Mouse (Mus musculus) limb, embryonic 12.5 days (tissue): Measurements from ENCODE around the gene Ajap1. TPM values are rescaled to one million over a fixed set of nuclear protein-coding genes. Genes with fewer than 3 reads are reported as not detected.

Experiments used
- ATAC-seq: fragments of 200-750 bp; cut with Nextera tagmentation; 2 replicates; pipeline ENCODE4 v1.8.0; 2017; ENCODE audit warnings: low read depth, moderate TSS enrichment; ENCODE audit not compliant: insufficient number of reproducible peaks, insufficient read depth, low FRiP score, low TSS enrichment
- H3K27ac ChIP-seq: fragments of 300-500 bp; sonication (generic); 2 replicates; pipeline ENCODE4 v1.5.1; 2016; ENCODE audit warnings: mild to moderate bottlenecking, moderate library complexity
- H3K27me3 ChIP-seq: fragments of 300-500 bp; sonication (generic); 2 replicates; pipeline ENCODE4 v1.6.1; 2016; ENCODE audit warnings: mild to moderate bottlenecking, moderate library complexity
- H3K36me3 ChIP-seq: fragments of 300-500 bp; sonication (generic); 2 replicates; pipeline ENCODE4 v1.6.1; 2016; ENCODE audit warnings: mild to moderate bottlenecking, moderate library complexity
- H3K4me1 ChIP-seq: fragments of 300-500 bp; sonication (generic); replicated peaks from 2 replicates; pipeline ENCODE4 v1.6.1; 2016
- H3K4me2 ChIP-seq: fragments of 300-500 bp; sonication (generic); 2 replicates; pipeline ENCODE4 v1.6.1; 2016; ENCODE audit warnings: mild to moderate bottlenecking, moderate library complexity
- H3K4me3 ChIP-seq: fragments of 300-500 bp; sonication (generic); replicated peaks from 2 replicates; pipeline ENCODE4 v1.5.1; 2016; ENCODE audit warnings: mild to moderate bottlenecking
- H3K9ac ChIP-seq: fragments of 300-500 bp; sonication (generic); replicated peaks from 2 replicates; pipeline ENCODE4 v1.6.1; 2016; ENCODE audit warnings: mild to moderate bottlenecking, moderate library complexity
- H3K9me3 ChIP-seq: fragments of 300-500 bp; sonication (generic); 2 replicates; pipeline ENCODE4 v1.6.1; 2016; ENCODE audit warnings: mild to moderate bottlenecking, moderate library complexity
- WGBS: fragments of 180-500 bp; shearing (Covaris S2); methylation state at CpG from one replicate; pipeline ENCODE4 v1.1.7; 2016; 5-methylcytosine and 5-hydroxymethylcytosine counted together
- polyA plus RNA-seq: library from polyadenylated mRNA; unstranded; fragments of >200 nt; fragmentation: Nextera tagmentation; extraction: Ambion mirVana; gene quantifications from 2 replicates; pipeline ENCODE4 v1.2.1, GENCODE M21; 2016

The Ajap1 gene
- polyA plus RNA-seq, 1 experiment from 2014 or later = 0.61 TPM

GRCm38 (mm10) chr4:153451516-153451915 is 31.1 kb downstream of the Ajap1 start:
- Histone ChIP-seq H3K4me2 (no peak overlapping the region), H3K36me3 (no peaks in the 10 kb centered on the region), H3K27me3 (no peaks in the 10 kb centered on the region), H3K4me3 (no peak overlapping the region), H3K9me3 (no peaks in the 10 kb centered on the region), H3K9ac (no peak overlapping the region), H3K27ac (no peak overlapping the region), H3K4me1 (no peaks in the 10 kb centered on the region)
- 89% methylated on average over 8 of the region's 8 CpGs for WGBS
- ATAC-seq = no peak

- no peaks in the 10 kb centered on the region for H3K9me3 ChIP-seq
- H3K4me1 ChIP-seq = no peaks in the 10 kb centered on the region
- no peaks in the 10 kb centered on the region for H3K36me3 ChIP-seq
- H3K4me2 ChIP-seq = no peak overlapping the region
- WGBS = 78% methylated on average over 10 of the region's 10 CpGs
- ATAC-seq = no peak
- H3K9ac ChIP-seq = no peak overlapping the region
- peaks cover 10% of the 10 kb centered on the region; the same call in 1 of the 2 replicates for H3K27me3 ChIP-seq
- H3K27ac ChIP-seq = no peak overlapping the region
- H3K4me3 ChIP-seq = no peak overlapping the region
Measured at GRCm38 (mm10) chr4:153442522-153442921, 40.1 kb downstream of the Ajap1 start.

GRCm38 (mm10) chr4:153439868-153440267 is 42.7 kb downstream of the Ajap1 start:
- Histone ChIP-seq H3K4me3 (no peak overlapping the region), H3K4me1 (peaks cover 12% of the 10 kb centered on the region), H3K9me3 (no peaks in the 10 kb centered on the region), H3K27ac (no peak overlapping the region), H3K9ac (no peak overlapping the region), H3K27me3 (peaks cover 10% of the 10 kb centered on the region; the same call in 1 of the 2 replicates), H3K4me2 (no peak overlapping the region), H3K36me3 (no peaks in the 10 kb centered on the region)
- ATAC-seq = no peak
- 82% methylated on average over 11 of the region's 11 CpGs for WGBS

GRCm38 (mm10) chr4:153439031-153439430 is 43.6 kb downstream of the Ajap1 start:
- H3K4me1 ChIP-seq = peaks cover 12% of the 10 kb centered on the region
- H3K9me3 ChIP-seq = no peaks in the 10 kb centered on the region
- H3K9ac ChIP-seq = no peak overlapping the region
- WGBS = 71% methylated on average over 12 of the region's 12 CpGs
- no peak overlapping the region for H3K4me2 ChIP-seq
- no peak for ATAC-seq
- no peaks in the 10 kb centered on the region for H3K36me3 ChIP-seq
- peaks cover 10% of the 10 kb centered on the region; the same call in 1 of the 2 replicates for H3K27me3 ChIP-seq
- H3K4me3 ChIP-seq = no peak overlapping the region
- H3K27ac ChIP-seq = no peak overlapping the region

GRCm38 (mm10) chr4:153437196-153437595 is 45.4 kb downstream of the Ajap1 start:
- Histone ChIP-seq H3K4me2 (no peak overlapping the region), H3K4me3 (no peak overlapping the region), H3K9ac (no peak overlapping the region), H3K27me3 (peaks cover 10% of the 10 kb centered on the region; the same call in 1 of the 2 replicates), H3K27ac (no peak overlapping the region), H3K4me1 (peaks cover 12% of the 10 kb centered on the region), H3K36me3 (no peaks in the 10 kb centered on the region), H3K9me3 (no peaks in the 10 kb centered on the region)
- ATAC-seq = no peak
- WGBS = 81% methylated on average over 9 of the region's 9 CpGs

GRCm38 (mm10) chr4:153435917-153436316 is 46.7 kb downstream of the Ajap1 start:
- Histone ChIP-seq H3K27ac (no peak overlapping the region), H3K27me3 (peaks cover 4% of the 10 kb centered on the region; the same call in 1 of the 2 replicates), H3K4me1 (peaks cover 12% of the 10 kb centered on the region), H3K9ac (no peak overlapping the region), H3K4me2 (no peak overlapping the region), H3K9me3 (no peaks in the 10 kb centered on the region), H3K36me3 (no peaks in the 10 kb centered on the region), H3K4me3 (no peak overlapping the region)
- ATAC-seq = no peak
- WGBS = 49% methylated on average over 5 of the region's 5 CpGs

- Histone ChIP-seq H3K9me3 (peaks cover 7% of the 10 kb centered on the region; the same call in 1 of the 2 replicates), H3K36me3 (no peaks in the 10 kb centered on the region), H3K9ac (no peak overlapping the region), H3K4me2 (no peak overlapping the region), H3K4me3 (no peak overlapping the region), H3K27me3 (peaks cover 3% of the 10 kb centered on the region; the same call in 1 of the 2 replicates), H3K4me1 (peaks cover 8% of the 10 kb centered on the region), H3K27ac (no peak overlapping the region)
- 73% methylated on average over 2 of the region's 2 CpGs for WGBS
- no peak for ATAC-seq
Measured at GRCm38 (mm10) chr4:153429971-153430370, 52.6 kb downstream of the Ajap1 start.

- 81% methylated on average over 16 of the region's 16 CpGs for WGBS
- H3K27me3 ChIP-seq = peaks cover 3% of the 10 kb centered on the region; the same call in 1 of the 2 replicates
- no peak overlapping the region for H3K9ac ChIP-seq
- no peak overlapping the region for H3K27ac ChIP-seq
- H3K4me3 ChIP-seq = no peak overlapping the region
- H3K9me3 ChIP-seq = peaks cover 7% of the 10 kb centered on the region; the same call in 1 of the 2 replicates
- H3K36me3 ChIP-seq = no peaks in the 10 kb centered on the region
- ATAC-seq = no peak
- H3K4me2 ChIP-seq = no peak overlapping the region
- peaks cover 8% of the 10 kb centered on the region for H3K4me1 ChIP-seq
Measured at GRCm38 (mm10) chr4:153425961-153426656, 56.5 kb downstream of the Ajap1 start.

- WGBS = 82% methylated on average over 10 of the region's 10 CpGs
- Histone ChIP-seq H3K36me3 (no peaks in the 10 kb centered on the region), H3K9me3 (peaks cover 2% of the 10 kb centered on the region; the same call in 1 of the 2 replicates), H3K4me3 (no peak overlapping the region), H3K27ac (no peak overlapping the region), H3K9ac (no peak overlapping the region), H3K4me1 (peaks cover 11% of the 10 kb centered on the region), H3K27me3 (peaks cover 3% of the 10 kb centered on the region; the same call in 1 of the 2 replicates), H3K4me2 (no peak overlapping the region)
- ATAC-seq = no peak
Measured at GRCm38 (mm10) chr4:153424324-153424723, 58.3 kb downstream of the Ajap1 start.

- Histone ChIP-seq H3K4me2 (peak overlapping the region; percentile 58), H3K36me3 (no peaks in the 10 kb centered on the region), H3K9ac (no peak overlapping the region), H3K27ac (no peak overlapping the region), H3K4me1 (peaks cover 26% of the 10 kb centered on the region), H3K27me3 (peaks cover 14% of the 10 kb centered on the region), H3K9me3 (no peaks in the 10 kb centered on the region), H3K4me3 (peak overlapping the region; percentile 31; the same call in 1 of the 2 replicates)
- 2% methylated on average over 10 of the region's 12 CpGs for WGBS
- peak; percentile 22; the same call in 1 of the 2 replicates for ATAC-seq
Measured at GRCm38 (mm10) chr4:153417926-153418325, 64.7 kb downstream of the Ajap1 start.

- peak; percentile 44; the same call in 1 of the 2 replicates for ATAC-seq
- 1% methylated on average over 23 of the region's 23 CpGs for WGBS
- no peak overlapping the region for H3K9ac ChIP-seq
Measured at GRCm38 (mm10) chr4:153417164-153417896, 65.3 kb downstream of the Ajap1 start.

More at GRCm38 (mm10) chr4:153417164-153417896, 65.3 kb downstream of the Ajap1 start:
- no peaks in the 10 kb centered on the region for H3K9me3 ChIP-seq
- peak overlapping the region; percentile 58 for H3K4me2 ChIP-seq
- peaks cover 14% of the 10 kb centered on the region for H3K27me3 ChIP-seq
- peak overlapping the region; percentile 31 for H3K4me3 ChIP-seq
- H3K36me3 ChIP-seq = no peaks in the 10 kb centered on the region
- H3K27ac ChIP-seq = no peak overlapping the region
- peaks cover 26% of the 10 kb centered on the region for H3K4me1 ChIP-seq
